Mouse (Mus musculus) heart, adult 2 months (tissue): ENCODE measurements around the gene Kcnj4. TPM values are rescaled to one million over a fixed set of nuclear protein-coding genes. Genes with fewer than 3 reads are reported as not detected.

Experiments
- DNase-seq, 2 experiments: peaks; one replicate each; pipeline ENCODE4 v3.0.0; 2021
- H3K27ac ChIP-seq: fragments of 200-600 bp; 2 replicates; pipeline ENCODE4 v1.8.1; 2022
- H3K27me3 ChIP-seq: fragments of 200-500 bp; 2 replicates; pipeline ENCODE4 v1.6.1; 2012; ENCODE audit warnings: mild to moderate bottlenecking, low read length, inconsistent platforms, mixed read lengths; ENCODE audit not compliant: control insufficient read depth, insufficient read depth
- H3K36me3 ChIP-seq: fragments of 200-500 bp; 2 replicates; pipeline ENCODE4 v1.6.1; 2012; ENCODE audit warnings: low read length, inconsistent platforms; ENCODE audit not compliant: control insufficient read depth, insufficient read depth
- H3K4me1 ChIP-seq: fragments of 200-500 bp; 2 replicates; pipeline ENCODE4 v1.6.1; 2011; ENCODE audit warnings: low read length; ENCODE audit not compliant: control insufficient read depth, insufficient read depth
- H3K4me3 ChIP-seq: fragments of 200-600 bp; 2 replicates; pipeline ENCODE4 v1.8.1; 2022
- H3K79me2 ChIP-seq: fragments of 200-500 bp; replicated peaks from 2 replicates; pipeline ENCODE4 v1.6.1; 2012; ENCODE audit warnings: mild to moderate bottlenecking, inconsistent platforms, low read length, moderate library complexity, mixed read lengths; ENCODE audit not compliant: control insufficient read depth, insufficient read depth
- H3K9ac ChIP-seq: fragments of 200-500 bp; 2 replicates; pipeline ENCODE4 v1.6.1; 2012; ENCODE audit warnings: low read depth, mild to moderate bottlenecking, control low read depth, inconsistent platforms, low read length, mixed read lengths
- CTCF ChIP-seq: fragments of 200-600 bp; IDR thresholded peaks from 2 replicates; pipeline ENCODE4 v1.8.1; 2022; ENCODE audit warnings: antibody characterized with exemption, mild to moderate bottlenecking, moderate library complexity
- EP300 ChIP-seq: fragments of 200-500 bp; IDR thresholded peaks from 2 replicates; pipeline ENCODE4 v1.6.1; 2011; ENCODE audit warnings: low read depth, low read length, control low read depth; ENCODE audit not compliant: insufficient read depth
- POLR2A ChIP-seq: fragments of 200-500 bp; IDR thresholded peaks from 2 replicates; pipeline ENCODE4 v1.6.1; 2011; ENCODE audit warnings: mild to moderate bottlenecking, low read depth, low read length, control low read depth; ENCODE audit not compliant: insufficient read depth
- WGBS: fragments of 180-500 bp; shearing (Covaris S2); methylation state at CpG from one replicate; pipeline ENCODE4 v1.1.7; 2018; 5-methylcytosine and 5-hydroxymethylcytosine counted together
- intact Hi-C: fragments of 180-260 bp; cut with DNase I; formaldehyde crosslinking; loops from one replicate; pipeline ENCODE4 v1.15.1; 2025
- long read RNA-seq: library from polyadenylated mRNA; stranded (forward); transcript quantifications from one replicate; pipeline ENCODE4 v2.0.0, GENCODE M21; 2021
- polyA plus RNA-seq: library from polyadenylated mRNA; depleted of rRNA; stranded (reverse); fragments of >200 nt; gene quantifications from 2 replicates; pipeline ENCODE4 v1.2.3, GENCODE M21; 2012; rRNA removed
- total RNA-seq, 2 experiments: library from RNA; stranded (reverse); gene quantifications; 2 replicates each; pipeline ENCODE4 v1.2.3; 2021

Kcnj4 gene
- 1 to 10 TPM in 1 of 2 experiments, under 1 TPM in 1; 0.50 to 1.1 TPM for total RNA-seq
- polyA plus RNA-seq: 0.06 and 0.21 TPM in 2 replicates
- long read RNA-seq: 0 reads

GRCm38 (mm10) chr15:79504707-79505452 is at the start of gene Kcnj4:
Kcnj4 (minus strand) TSS chr15:79505241.
- H3K27me3 ChIP-seq: peaks cover 9% of the 10 kb centered on the region
- no peaks in the 10 kb centered on the region for H3K36me3 ChIP-seq
- 3% methylated on average over 60 of the region's 60 CpGs for WGBS
- peak within 1 kb of the TSS; percentile 61 for H3K4me3 ChIP-seq
- DNase-seq: peak in 1 of 2 experiments; percentile 45
- intact Hi-C loops: no loop called here
- no peak within 1 kb of the TSS for H3K27ac ChIP-seq
- no peaks in the 10 kb centered on the region for H3K79me2 ChIP-seq
- TF ChIP-seq EP300 (no peak), POLR2A (no peak), CTCF (no peak)
- H3K4me1 ChIP-seq: peaks cover 2% of the 10 kb centered on the region
- H3K9ac ChIP-seq: peak within 1 kb of the TSS; percentile 62

GRCm38 (mm10) chr15:79552566-79552965 is 47.5 kb upstream of the Kcnj4 start:
- TF ChIP-seq EP300 (no peak), POLR2A (no peak), CTCF (no peak)
- no peaks in the 10 kb centered on the region for H3K4me1 ChIP-seq
- DNase-seq: no peak
- H3K4me3 ChIP-seq: no peak overlapping the region
- no peaks in the 10 kb centered on the region for H3K36me3 ChIP-seq
- H3K27ac ChIP-seq: no peak overlapping the region
- no peak overlapping the region for H3K9ac ChIP-seq
- H3K27me3 ChIP-seq: peaks cover 1% of the 10 kb centered on the region; the same call in 1 of the 2 replicates
- WGBS: 62% methylated on average over 5 of the region's 5 CpGs
- intact Hi-C loops: no loop called here
- H3K79me2 ChIP-seq: no peaks in the 10 kb centered on the region

DNA sequence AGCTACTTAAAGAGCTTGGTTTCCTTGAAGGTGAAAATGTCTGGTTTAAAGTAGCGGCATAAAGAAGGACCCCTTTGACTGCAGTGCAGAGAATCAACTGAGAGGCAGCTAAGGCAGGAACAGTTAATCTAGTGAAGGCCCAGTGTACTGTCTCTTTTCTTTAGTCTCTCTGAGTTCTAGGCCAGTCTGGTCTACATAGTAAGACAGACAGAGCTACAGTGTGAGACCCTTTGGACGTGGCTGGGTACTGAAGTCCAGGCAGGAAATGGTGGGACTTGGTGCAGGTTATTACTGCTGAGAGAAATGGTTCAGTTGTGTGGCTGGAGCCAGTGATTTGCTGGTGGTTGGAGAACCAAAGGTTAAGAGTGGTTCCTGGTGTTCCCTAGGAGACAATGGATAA is 43.2 kb upstream of the Kcnj4 start:
- peaks cover 1% of the 10 kb centered on the region; the same call in 1 of the 2 replicates for H3K27me3 ChIP-seq
- intact Hi-C loops: no loop called here
- H3K79me2 ChIP-seq: peaks cover under 1% of the 10 kb centered on the region; the same call in 1 of the 2 replicates
- H3K36me3 ChIP-seq: peaks cover 19% of the 10 kb centered on the region
- H3K9ac ChIP-seq: no peak overlapping the region
- no peak for DNase-seq
- H3K27ac ChIP-seq: no peak overlapping the region
- WGBS: 94% methylated on average over 2 of the region's 2 CpGs
- TF ChIP-seq CTCF (no peak), EP300 (no peak), POLR2A (no peak)
- H3K4me1 ChIP-seq: no peaks in the 10 kb centered on the region; the same call in 1 of the 2 replicates
- no peak overlapping the region for H3K4me3 ChIP-seq

GRCm38 (mm10) chr15:79547289-79547820 is 42.3 kb upstream of the Kcnj4 start:
- Histone ChIP-seq H3K4me3 (peak overlapping the region; percentile 64), H3K4me1 (no peaks in the 10 kb centered on the region; the same call in 1 of the 2 replicates), H3K79me2 (peaks cover 3% of the 10 kb centered on the region), H3K9ac (peak overlapping the region; percentile 64), H3K27ac (peak overlapping the region; percentile 99), H3K27me3 (peaks cover 1% of the 10 kb centered on the region; the same call in 1 of the 2 replicates), H3K36me3 (peaks cover 24% of the 10 kb centered on the region)
- intact Hi-C loops: loop anchor here (2.0 kb wide), 1 partner anchor 31 kb away; the partner anchor contains the start of gene Kdelr3
- whole genome bisulfite sequencing: 75% methylated on average over 17 of the region's 17 CpGs
- TF ChIP-seq POLR2A: no peak
- TF ChIP-seq EP300: no peak
- TF ChIP-seq CTCF: no peak
- DNase-seq: no peak

DNA sequence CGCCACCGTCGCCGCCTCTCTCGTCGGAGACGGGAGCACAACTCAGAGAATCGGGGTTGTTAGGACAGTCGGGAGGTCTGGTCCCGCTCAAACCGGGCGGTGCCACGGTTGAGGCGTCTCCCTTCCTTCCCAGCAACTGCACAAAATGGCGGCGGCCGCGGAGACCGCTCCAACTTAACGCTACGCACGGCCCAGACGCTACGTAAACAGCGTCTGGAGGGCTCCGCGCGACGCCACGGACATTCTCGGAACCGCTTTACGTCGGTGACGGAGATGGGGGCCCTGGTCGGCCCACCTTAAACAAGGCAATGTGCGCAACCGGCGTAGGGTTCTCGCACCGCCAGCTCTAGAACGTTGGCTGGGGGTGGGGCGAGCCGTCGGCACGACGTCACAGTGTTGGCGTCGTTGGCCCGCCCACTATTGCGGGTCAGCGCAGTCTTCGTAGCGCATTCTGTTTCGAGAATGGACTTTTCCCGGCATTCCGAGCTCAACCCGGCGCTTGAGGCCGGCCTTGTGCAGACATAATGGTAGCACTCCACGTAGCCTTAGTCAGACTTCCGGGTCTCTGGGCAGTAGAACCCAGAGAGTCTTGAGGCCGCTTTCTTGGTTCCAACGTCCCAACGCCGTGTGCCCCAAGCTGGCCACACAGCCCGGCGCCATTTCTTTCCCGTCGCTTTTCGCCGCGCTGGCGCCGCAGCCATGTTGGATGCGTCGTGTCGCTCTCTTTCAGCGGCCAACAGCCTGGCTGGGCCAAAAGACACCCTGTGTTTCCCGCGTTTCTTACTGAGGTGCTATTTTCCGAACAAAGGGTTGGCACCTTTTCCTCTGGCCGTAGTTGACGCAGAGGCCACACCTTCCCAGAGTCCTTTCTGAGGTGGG is 41.6 kb upstream of the Kcnj4 start, which contains the start of gene Ddx17:
Gene Ddx17 (minus strand): TSS at position 332 of the 879 bp plus-strand sequence.
- peak within 1 kb of the TSS; percentile 100 for H3K27ac ChIP-seq
- peak; percentile 97 to 100 for DNase-seq
- intact Hi-C loops: loop anchor here (2.0 kb wide), 1 partner anchor 30 kb away; the partner anchor contains the start of gene Kdelr3
- H3K79me2 ChIP-seq: peaks cover 3% of the 10 kb centered on the region
- H3K4me3 ChIP-seq: peak within 1 kb of the TSS; percentile 98
- peaks cover 30% of the 10 kb centered on the region for H3K36me3 ChIP-seq
- H3K4me1 ChIP-seq: no peaks in the 10 kb centered on the region; the same call in 1 of the 2 replicates
- WGBS: 3% methylated on average over 84 of the region's 84 CpGs
- H3K9ac ChIP-seq: peak within 1 kb of the TSS; percentile 94
- no peaks in the 10 kb centered on the region; the same call in 1 of the 2 replicates for H3K27me3 ChIP-seq
- TF ChIP-seq EP300: peak; percentile 27; the same call in 1 of the 2 replicates
- TF ChIP-seq CTCF: no peak
- TF ChIP-seq POLR2A: peak; percentile 92
